18 mouse cellular contexts compared by ENCODE assay signal in the genomic region with DNA sequence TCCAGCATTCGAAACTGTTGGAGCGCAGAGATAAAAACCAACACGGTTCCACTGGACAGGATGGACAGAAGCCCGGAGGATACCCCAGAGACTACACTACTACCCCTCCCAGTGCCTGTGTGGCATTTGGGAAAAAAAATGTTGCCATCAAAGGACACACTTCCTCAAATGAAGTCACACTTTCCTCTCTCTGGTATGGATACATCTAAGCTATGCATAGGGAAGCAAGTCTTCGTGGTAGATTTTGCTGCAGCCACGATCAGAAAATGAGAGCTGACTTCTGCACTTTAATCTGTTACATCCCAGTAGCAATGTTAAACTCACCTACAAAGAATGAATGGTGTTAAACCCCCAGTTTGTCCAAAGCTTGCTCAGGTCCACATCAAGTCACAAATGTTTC.
"Had no signal": no experiment of that assay in that cellular context is flagged by ENCODE, and none has a peak within 500 bp of the region (broad histone marks: within the 10 kb centered on the region; RNA-seq: fewer than 3 reads in every experiment).

No protein-coding gene starts in this region.

- H3K9ac ChIP-seq: kidney, embryonic 15.5 days; limb, embryonic 12.5 days; limb, embryonic 15.5 days; liver, embryonic 14.5 days; liver, postnatal 0 days; lung, embryonic 14.5 days; midbrain, embryonic 13.5 days; neural tube, embryonic 12.5 days; neural tube, embryonic 15.5 days had no signal

- H3K9me3 ChIP-seq: kidney, embryonic 15.5 days; limb, embryonic 12.5 days; limb, embryonic 15.5 days; midbrain, embryonic 10.5 days; midbrain, embryonic 13.5 days; neural tube, embryonic 12.5 days; neural tube, embryonic 15.5 days had no signal

- ATAC-seq: intestine, embryonic 16.5 days; liver, postnatal 0 days; midbrain, embryonic 13.5 days; midbrain, embryonic 16.5 days had no signal

- H3K36me3 ChIP-seq: kidney, embryonic 15.5 days; limb, embryonic 12.5 days; limb, embryonic 15.5 days; midbrain, embryonic 10.5 days; midbrain, embryonic 13.5 days; neural tube, embryonic 12.5 days; neural tube, embryonic 15.5 days had no signal

- H3K4me2 ChIP-seq: kidney, embryonic 15.5 days; limb, embryonic 12.5 days; limb, embryonic 15.5 days; liver, embryonic 11.5 days; lung, embryonic 14.5 days; midbrain, embryonic 13.5 days; neural tube, embryonic 12.5 days; neural tube, embryonic 15.5 days had no signal

- H3K4me1 ChIP-seq: neural tube, embryonic 12.5 days; neural tube, embryonic 15.5 days had no signal

- H3K4me3 ChIP-seq: kidney, embryonic 15.5 days; limb, embryonic 12.5 days; limb, embryonic 15.5 days; midbrain, embryonic 10.5 days; midbrain, embryonic 13.5 days; neural tube, embryonic 12.5 days; neural tube, embryonic 15.5 days had no signal

- DNase-seq: left cerebral cortex, postnatal 4 days; liver, postnatal 0 days; right cerebral cortex, postnatal 25 days; spleen, adult 18-20 months; thymus, postnatal 25 days had no signal

- H3K27ac ChIP-seq: kidney, embryonic 15.5 days; limb, embryonic 12.5 days; limb, embryonic 15.5 days; liver, embryonic 14.5 days; midbrain, embryonic 10.5 days; midbrain, embryonic 13.5 days; neural tube, embryonic 12.5 days; neural tube, embryonic 15.5 days; stomach, postnatal 0 days had no signal

- H3K27me3 ChIP-seq: kidney, embryonic 15.5 days; midbrain, embryonic 13.5 days; neural tube, embryonic 12.5 days; neural tube, embryonic 15.5 days had no signal
